Mouse (Mus musculus) left cerebral cortex, adult 18-20 months (tissue): ENCODE measurements at regions not wholly inside any gene's neighbourhood (a gene's known extent, or its start where the extent isn't known, plus 50 kb on each side); places are given as distances from the start of the nearest gene placed in this dataset.
"Not testable (repeated sequence)": the region's sequence is repeated elsewhere in the genome, so short reads cannot be mapped to it uniquely, and the experiment has no call there.

Experiments used
- DNase-seq, 2 experiments: peaks; one replicate each; pipeline ENCODE4 v3.0.0; 2021 to 2022; ENCODE audit warnings: low spot score in 2 of 2, mixed read lengths in 1 of 2

DNA sequence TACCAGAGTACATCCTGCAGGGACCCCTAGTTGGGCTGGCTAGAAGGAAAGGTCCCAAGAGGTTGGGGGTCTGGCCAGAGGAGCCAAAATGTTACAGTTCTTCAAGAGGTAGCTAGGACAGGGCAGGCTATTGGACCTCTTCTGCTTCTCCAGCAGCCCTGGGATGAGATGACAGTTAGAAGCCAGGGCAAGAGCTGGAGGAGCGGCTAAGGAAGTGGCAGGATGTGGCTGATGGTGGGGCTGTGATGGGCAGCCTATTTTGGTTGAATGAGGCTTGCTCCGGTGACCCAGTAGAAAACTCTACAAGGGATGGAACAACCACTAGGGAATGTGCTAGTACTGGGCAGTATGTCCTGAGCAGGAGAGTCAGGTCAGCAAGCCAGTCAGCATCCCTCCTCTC, 82.8 kb downstream of the Ddx11 start:
- DNase-seq = no peak

DNA sequence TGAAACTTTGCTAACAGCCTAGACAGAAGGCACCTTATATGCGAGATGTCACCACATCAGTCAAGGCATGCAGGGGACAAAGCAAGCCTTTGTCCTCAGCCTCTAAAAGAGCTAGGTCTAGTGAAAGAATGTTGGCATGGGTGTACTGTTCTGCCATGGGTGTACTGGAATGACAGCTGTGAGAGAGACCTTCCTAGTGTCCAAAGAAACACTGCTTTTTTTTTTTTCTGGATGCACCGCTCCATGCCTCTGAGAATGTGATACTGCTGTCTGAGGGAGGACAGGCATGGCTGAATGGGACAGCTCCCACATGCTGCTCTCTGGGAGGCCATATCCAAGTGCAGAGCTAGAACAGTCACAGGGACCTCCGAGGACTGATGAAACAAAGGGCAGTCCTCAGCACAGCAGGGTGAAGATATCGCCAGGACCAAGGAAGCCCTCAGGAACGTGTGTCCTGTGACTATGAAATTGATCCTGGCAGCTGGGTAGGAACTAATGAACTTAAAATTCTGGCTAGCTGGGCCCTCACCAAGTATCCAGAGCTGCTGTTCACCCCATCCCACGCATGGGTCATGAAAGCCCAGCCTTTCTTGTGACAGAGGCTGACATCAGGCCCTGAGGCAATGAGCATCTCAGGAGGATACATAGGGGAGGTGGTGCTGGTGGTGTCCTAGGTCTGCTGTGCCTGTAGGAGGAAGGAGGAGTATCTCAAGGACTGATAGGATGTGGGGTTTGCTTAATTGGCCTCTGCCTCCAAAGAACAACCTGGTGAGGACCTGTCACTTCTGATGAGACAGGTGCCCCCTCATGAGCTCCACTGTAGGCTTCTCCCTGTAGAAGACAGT, 84.6 kb downstream of the Ddx11 start:
- not testable (repeated sequence) for DNase-seq

DNA sequence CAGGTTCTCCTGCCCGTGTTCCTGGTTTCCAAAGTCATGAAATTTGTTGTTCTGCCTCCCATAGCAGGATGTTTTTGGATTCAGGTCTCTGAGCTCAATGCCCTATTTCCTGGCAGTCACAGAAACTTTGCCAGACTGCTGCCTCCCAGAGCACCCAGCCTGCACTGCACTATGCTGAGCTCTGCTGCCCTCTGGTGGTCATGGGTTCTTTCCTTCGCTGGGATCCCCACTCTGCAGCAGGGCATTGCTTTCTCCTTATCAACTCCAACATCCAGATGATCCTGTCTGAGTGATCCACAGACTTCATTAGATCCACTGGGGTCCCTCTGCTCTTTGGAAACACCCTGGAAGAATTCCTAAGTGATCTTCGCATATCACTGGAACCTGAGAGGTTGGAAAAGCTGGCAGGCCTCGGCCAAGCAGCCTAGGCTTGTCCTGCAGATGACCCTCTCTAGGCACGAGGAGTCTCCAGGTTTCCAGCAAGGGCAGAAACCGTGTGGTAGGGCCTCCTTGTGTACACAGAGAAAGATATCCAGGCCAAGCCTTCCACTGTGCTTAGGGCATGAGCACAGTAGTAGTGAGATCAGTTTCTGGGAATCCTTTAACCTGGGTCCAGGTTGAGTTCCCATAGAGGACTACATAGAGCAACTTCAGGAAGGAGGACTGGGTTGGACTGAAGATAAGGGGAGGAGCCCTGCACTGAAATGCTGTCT, 85.6 kb downstream of the Ddx11 start:
- DNase-seq = not testable (repeated sequence)

DNA sequence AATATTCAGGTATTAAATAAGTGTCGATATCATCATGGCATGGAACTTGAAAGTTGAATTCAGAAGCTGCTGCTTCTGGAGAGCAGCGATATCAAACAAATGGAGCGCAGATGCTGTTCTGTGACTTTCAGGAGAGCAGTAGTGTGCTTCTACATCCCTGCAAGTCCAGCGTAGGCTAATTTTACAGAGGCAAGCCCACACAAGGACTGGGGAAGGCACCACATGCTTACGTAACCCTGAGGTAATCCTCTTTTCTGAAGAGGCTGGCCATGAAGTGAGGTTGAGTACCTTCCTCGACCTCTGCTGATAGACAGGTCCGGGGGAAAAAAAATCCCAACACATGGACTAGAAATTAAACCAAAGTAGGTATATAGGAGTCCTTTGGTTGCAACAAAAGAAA, 88.2 kb downstream of the Ddx11 start:
- peak in 1 of 2 experiments; percentile 51 for DNase-seq

DNA sequence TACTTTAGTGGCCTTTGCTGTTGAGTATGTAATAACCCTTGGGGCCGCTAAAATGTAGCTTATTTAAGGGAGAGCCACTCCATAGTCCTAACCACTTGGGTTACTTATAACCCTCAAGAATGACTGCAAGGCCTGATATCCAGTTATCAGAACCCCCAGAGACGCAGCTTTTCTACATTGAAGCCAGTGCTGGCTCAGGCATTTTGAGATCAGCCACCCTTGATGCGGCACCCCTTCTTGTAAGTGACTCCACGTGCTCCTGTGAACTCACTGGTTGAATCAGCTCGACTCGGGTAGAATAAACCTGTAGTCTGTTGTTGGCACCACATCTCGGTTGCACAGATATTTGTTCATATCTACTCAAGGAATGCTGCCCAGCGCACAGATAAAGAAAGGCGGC, 89.3 kb downstream of the Ddx11 start:
- DNase-seq = no peak

DNA sequence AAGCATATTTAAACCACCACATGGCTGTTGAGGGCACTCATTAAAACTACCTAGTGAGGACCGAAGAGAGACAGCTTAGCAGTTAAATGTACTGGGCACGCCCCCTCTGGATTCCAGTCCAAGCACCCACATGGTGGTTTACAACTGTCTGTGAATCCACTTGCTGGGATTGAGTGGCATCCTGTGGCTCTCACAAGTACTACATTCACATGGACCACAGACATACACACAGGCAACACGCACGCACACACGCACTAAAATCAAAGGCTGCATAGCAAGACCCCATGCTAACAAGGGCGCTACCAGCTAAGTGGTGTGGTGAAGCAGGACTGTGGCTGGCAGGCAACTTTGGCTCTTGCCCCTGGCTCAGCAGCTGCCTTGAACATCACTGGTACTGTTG, 95.0 kb downstream of the Ddx11 start:
- no peak for DNase-seq

DNA sequence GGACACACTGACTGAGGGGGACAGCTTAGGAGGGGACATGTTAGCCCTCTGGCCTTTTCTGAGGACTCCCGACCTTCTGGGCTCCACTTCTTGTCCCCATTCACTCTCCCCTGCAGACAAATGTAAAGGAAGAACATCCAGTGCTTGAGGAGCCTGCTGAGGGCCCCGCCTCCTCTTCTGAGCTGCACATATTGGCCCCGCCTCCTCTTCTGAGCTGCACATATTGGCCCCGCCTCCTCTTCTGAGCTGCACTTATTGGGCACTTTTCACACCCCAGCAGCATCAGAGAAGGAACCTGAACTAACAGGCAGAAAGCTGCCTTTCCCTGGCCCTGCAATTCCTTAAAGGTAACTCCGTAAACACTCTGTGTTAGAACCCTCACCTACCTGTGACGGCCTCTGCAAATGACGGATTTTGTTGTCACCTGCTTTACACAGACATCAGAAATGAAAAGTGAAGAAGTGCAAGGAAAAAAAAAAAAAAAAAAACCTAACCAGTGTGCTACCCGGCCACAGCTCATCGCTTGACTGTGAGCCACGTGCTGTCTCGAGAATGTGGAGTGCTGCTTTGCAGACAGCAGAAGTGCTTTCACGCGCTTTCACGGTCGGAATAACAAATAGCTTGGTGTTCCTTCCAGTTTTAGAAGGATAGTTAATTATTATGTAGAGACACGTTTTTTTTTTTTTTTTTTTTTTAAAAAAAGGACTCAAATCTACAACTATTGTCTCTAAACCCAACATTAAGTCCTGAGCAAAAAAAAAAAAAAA, 96.5 kb downstream of the Ddx11 start:
- DNase-seq = no peak

DNA sequence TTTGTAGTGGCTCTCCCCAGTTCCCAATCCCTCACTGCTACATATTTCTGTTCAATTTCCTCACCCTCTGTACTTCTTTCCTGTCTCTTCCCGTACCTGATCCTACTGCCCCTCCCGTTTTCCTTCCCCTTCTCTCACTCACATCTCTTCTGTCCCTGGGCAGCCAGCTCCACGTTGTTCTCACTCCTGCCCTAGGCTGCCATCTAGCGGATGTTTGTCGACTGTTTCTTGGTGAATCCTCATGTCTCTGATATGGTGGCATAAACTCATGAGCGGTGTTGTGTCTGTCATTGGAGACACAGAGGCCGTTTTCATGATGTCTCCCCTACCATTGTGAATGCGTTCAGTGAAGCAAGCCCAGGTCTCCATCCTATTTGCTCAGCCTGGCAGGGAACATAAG, 97.9 kb downstream of the Ddx11 start:
- DNase-seq = peak; percentile 80 to 83

DNA sequence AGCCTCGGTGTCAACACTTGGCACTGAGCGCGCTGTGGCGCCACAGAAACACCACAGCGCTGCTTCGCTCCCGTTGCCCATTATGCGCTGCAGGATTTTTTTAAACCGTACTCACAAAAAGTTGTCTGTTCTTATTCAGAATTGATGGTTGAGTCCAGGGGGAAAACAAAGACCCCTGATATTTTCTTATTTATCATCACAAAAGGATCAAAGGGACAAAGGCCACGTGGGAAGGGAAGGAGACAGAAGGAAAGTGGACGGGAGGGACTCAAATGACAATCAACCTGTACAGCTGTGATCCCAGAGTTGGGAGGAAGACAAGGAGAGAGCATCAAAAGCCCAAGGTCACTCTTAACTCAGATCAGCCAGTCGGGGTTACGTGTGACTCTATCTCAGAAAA, 100.4 kb downstream of the Ddx11 start:
- no peak for DNase-seq

DNA sequence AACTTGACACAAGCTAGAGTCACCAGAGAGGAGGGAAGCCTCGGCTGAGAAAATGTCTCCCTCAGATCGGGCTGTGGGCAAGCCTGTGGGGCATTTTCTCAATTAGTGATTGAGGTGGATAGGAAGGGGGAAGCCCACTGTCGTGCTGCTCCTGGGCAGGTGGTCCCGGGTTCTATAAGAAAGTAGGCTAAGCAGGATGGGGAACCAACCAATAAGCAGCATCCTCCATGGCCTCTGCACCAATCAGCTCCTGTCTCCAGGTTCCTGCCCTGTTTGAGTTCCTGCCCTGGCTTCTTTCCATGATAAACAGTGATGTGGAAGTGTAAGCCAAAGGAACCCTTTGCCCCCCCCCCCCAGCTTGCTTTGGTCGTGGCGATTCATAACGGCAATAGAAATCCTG, 100.9 kb downstream of the Ddx11 start:
- DNase-seq = no peak

DNA sequence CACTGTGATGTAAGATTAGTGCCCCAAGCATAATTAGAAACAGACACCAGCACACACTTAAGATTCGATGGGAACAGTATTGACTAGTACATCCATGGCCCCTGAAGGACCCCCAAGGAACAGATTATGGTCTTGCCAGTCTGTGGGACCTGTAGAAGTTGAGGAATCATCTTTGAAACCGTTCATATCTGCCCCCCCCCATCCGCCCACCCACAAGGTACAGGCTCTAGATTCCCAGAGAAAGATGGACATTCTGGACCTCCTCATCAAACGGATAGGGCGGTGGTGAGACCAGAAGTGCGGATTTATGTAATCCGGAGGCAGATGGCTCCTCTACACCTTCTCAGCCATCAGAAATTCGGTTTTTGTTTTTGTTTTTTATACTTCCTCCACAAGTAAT, 109.1 kb downstream of the Ddx11 start:
- no peak for DNase-seq

DNA sequence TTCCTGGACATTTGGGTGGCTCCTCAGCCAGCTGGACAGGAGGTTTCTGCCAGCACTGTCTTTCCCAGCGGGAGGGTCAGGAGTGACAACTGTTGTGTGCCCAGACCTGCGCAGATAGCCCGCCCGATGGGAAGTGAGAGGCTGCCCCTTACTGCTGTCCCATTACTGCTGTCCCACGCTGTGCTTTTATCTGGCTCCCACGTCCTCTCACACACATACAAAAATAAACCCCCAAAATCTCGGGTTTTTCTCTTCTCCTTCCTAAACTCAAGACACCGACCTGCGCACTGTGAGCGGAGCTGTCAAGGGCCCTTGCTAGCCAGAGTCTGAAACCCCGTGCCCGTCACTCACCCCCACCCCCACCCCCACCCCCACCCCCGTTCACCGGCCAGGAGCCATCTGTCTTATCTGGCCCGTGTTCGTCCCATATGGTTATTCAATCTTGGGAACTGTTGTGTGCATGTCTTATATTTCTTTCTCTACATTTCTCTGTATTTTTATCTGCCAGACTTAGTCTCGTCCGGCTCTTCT, 109.6 kb downstream of the Ddx11 start:
- DNase-seq = peak; percentile 33 to 61

DNA sequence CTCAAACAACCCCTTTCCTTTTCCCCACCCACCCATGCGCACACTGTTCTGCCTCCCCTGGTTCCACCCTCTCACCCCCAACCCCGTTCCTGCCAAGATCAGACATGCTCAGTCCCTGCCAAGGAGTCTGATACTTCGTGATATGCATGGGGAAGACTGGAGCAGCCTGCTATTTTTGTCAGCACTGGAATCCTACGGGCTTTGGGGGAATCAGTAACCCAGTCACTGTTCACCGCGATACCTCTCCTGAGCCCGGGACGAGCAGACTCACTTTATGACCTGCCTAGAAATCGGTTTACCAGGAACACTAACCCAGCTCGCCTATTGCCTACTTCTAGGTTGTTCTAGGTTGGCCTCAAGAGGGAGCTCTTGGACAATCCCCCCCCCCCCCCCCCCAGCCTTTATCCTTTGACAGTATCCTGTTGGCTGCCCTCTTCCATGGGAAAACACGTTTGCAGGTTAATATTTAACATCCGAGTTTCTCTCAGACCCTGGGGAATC, 110.2 kb downstream of the Ddx11 start:
- peak; percentile 19 to 59 for DNase-seq

DNA sequence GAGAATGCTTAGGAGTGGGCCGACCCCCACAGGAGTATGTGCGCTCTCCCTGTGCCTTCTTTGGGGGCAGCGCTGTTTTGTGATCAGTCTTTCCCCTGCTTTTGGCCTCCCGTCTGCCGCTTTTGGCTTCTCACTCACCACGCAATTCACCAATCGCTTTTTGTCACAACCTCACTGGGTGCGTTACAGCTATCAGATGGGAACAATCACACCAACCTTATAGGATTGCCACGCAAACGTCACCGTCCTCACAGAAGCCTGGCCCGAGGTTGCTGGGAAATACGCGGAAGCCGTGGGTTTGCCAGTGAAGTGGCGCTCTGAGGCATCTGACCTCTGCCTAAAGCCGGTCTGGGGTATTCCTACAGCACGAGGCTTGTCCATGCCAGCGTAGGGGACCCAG, 111.1 kb downstream of the Ddx11 start:
- DNase-seq = no peak

DNA sequence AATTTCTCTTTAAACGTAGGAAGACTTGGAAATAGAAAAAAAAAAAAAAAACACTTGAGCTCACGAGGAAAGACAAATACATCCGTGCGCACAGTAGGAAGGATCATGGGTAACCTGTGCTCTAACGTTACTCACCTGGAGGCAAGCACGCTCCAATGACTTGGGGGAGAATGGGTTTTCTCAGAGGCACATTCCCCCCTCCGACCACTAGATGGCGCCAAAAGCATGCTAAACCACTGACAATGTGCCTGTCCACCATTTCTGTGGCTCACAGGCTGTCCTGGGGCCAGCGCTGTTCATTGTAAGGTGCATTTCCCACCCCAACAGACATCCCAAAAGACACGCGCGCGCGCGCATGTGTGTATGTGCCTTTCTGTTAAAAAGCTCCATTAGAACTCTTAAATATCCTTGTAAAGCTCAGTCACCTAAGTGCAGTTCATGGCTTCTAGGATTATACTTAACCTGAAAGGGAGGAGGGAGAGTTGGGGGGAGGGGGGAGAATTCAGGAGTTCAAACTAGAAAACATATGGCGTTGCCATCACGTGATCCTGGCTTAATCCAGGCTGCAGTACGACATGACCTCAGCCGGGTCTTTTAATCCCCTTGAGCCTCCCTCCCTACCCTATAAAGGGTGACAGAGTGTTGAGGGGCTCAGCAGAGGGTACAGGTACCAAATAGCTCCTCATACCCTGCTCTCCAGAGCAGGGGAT, 111.9 kb downstream of the Ddx11 start:
- peak; percentile 85 to 92 for DNase-seq

DNA sequence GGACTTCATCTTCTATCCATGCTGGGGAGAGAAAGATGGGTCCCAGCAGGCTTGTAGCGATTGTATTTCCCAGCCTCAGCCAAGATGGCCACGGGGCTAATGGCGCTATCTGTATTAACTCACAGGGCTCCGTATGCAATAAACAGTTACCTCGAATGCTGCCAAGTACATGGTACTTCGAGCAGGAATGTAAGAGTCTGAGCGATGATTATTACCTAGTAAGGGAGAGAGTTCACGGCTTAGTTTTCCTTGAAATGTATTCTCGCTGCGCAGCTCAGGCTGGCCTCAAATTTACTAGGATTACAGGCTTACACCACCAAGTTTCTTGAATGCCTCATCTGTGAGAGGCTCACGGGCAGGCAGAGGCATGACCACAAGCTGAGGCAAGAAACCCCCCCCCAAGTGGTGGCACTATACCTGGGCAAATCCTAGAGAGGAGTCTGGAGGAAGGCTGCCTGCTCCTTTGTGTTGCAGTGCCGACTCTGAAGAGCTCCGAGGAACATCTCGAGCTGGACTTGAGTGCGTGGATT, 112.6 kb downstream of the Ddx11 start:
- no peak for DNase-seq

DNA sequence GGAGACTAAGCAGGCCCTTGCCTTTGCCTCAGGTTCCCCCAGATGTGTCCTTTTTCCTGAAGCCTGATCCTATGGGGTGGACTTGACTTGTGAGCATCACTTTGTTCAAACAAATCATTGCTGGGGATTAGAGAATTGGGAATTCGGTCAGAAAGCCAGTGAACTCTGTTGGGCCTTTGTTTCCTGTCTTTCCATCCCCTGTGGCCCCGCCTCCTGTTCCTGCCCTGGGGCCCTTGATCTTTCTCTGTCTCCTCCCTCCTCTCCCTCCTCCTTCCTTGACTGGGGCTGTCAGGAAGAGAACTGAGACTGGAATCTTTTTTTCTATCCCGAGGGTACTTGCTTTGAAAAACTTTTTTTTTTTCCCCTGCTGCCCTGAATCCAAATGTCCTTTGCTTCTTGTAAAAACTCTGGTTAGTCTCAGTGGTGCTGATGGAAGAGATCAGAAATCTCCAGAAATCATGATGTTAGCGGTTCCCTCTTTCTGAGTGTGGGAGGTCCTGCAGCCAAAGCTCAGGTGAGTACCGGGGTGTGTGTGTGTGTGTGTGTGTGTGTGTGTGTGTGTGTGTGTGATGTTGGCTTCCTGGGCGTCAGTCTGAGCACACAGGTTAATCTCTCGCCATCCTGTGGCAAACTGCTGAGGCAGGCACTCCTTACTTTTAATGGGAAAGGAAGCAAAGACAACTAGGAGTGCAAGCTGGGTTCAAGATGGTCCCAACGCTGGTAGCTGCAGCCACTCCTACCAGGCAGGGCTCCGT, 118.7 kb downstream of the Ddx11 start:
- no peak for DNase-seq

DNA sequence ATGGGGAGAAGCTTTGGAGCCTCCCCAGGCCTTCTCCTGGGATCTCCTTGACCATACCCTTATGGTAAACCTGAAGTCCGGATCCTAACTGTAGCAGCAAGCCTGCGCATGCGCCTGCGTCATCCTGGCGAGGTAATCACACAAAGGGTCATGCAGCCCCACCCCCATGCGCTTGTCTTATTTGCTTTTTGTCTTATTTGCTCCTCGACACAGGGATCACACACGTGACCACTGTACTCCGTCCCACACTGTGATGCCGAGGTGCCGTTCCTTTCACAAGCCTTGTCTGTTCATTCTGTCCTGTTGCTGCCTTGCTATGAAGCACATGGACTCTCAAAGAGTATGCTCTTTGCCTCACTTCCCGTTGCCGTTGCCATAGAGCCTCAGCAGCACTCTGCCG, 120.9 kb downstream of the Ddx11 start:
- no peak for DNase-seq

DNA sequence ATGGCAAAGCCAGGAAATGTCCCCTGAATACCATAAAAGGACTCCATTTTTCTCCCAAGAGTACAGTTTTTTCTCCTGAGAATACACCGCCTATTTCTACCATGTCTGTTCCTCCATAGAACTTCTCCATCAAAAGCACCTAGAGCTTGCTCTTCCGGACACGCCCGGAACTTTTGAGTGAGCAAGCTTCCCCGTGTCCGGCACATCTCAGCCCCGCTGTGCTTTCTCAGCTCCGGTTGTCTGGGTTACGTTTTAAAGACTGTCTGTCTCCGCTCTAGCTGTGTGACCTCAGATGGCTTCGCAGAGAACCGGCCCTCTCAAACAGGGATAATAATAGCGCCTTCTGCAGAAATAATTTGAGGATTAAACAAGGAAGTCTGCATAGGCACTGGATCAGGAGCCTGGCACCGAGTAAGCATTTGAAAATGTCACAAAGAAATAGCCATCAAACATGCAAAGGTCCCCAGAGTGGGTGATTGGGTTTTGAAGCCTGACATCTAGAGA, 122.8 kb downstream of the Ddx11 start:
- no peak for DNase-seq

DNA sequence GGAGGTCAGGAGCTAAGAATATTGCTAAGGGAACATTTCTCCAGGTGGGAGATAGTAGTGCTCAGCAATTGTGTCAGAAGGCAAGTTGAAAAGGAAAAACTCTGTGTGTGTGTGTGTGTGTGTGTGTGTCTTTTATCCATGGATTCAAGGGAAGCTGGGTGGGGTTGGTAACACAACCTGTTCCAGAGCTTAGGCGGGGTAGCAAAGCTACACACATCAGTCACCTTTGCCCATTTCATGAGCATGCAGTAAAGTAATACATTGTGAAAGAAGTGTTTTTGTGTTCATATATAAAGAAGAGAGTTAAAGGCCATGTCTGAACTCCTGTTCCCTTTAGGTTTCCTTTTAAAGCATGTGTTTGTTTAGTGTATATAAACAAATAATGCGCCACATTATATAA, 128.2 kb downstream of the Ddx11 start:
- DNase-seq = no peak
